ENCODE assay signal across 16 mouse cellular contexts in the genomic region with DNA sequence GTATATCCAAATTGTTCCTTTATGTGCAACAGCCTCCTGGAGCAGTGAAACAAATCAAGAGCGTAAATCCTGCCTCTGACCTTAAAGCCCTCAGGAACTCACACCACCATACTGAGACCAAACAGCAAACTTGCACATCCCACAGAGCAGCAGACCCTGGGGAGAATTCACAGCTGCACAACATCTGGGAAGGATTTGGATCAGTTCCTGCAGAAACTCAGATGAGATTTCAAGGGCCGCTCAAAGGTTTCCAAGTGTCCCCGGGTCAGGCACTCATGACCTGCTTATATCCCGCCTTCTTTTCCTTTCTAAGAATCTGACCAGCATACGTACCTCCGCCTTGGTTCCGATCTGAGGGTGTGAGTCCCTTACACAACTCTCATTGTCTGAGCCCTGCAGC. TPM values are rescaled to one million over a fixed set of nuclear protein-coding genes. Genes with fewer than 3 reads are reported as not detected.
A peak's percentile ranks its signal among the peaks of the same experiment; 100 is the strongest.
DNase-seq lines count a peak whose midpoint lies in the region; ATAC-seq and TF ChIP-seq lines count a peak whose summit lies in the region.
"Had no signal": no experiment of that assay in that cellular context is flagged by ENCODE, and none has a peak within 500 bp of the region (broad histone marks: within the 10 kb centered on the region; RNA-seq: fewer than 3 reads in every experiment).

No protein-coding gene starts in this region.

- no peaks in the 10 kb centered on the region for H3K9me3 ChIP-seq in lung, postnatal 0 days (ENCODE audit: low read length)

- peak; percentile 88 for DNase-seq in heart, adult 11 months
- no peak for DNase-seq in heart, adult 8-10 months (ENCODE audit: low spot score)
- peak; percentile 16 for DNase-seq in lung, postnatal 0 days (ENCODE audit: low spot score)
- DNase-seq in lung, postnatal 25 days (ENCODE audit: low spot score), result no peak
- DNase-seq in kidney, postnatal 10 days, result peak; percentile 52
- DNase-seq in yolk sac, embryonic 10.5 days (ENCODE audit: low spot score), result peak; percentile 62
- DNase-seq in layer of hippocampus, adult 9-11 months, result no peak
- no peak for DNase-seq in adrenal gland, postnatal 36 days
- DNase-seq: adrenal gland, postnatal 25 days; cerebellum, postnatal 36 days; gastrocnemius, postnatal 10 days; spleen, adult 18-20 months had no signal

- TF ChIP-seq CTCF in lung, postnatal 0 days (IDR thresholded peaks at IDR 0.05), result no peak

- H3K9ac ChIP-seq in lung, postnatal 0 days (replicated peaks; ENCODE audit: low read depth), result no peak overlapping the region
- H3K9ac ChIP-seq: forebrain, embryonic 13.5 days; heart, embryonic 15.5 days; hindbrain, embryonic 14.5 days had no signal

- H3K4me2 ChIP-seq in lung, postnatal 0 days (replicated peaks; ENCODE audit: low read depth, low read length), result no peak overlapping the region
- H3K4me2 ChIP-seq: forebrain, embryonic 13.5 days; heart, embryonic 15.5 days; hindbrain, embryonic 14.5 days had no signal

- H3K27me3 ChIP-seq in lung, postnatal 0 days (replicated peaks; ENCODE audit: insufficient read depth, low read length), result no peaks in the 10 kb centered on the region
- H3K27me3 ChIP-seq: forebrain, embryonic 13.5 days; heart, embryonic 15.5 days had no signal

- 37% methylated on average over 7 of the region's 7 CpGs for WGBS in lung, postnatal 0 days

- TF ChIP-seq EP300 in lung, postnatal 0 days (IDR thresholded peaks at IDR 0.05), result no peak

- peaks cover 6% of the 10 kb centered on the region; the same call in 1 of the 2 replicates for H3K4me1 ChIP-seq in lung, postnatal 0 days (ENCODE audit: insufficient read depth, low read depth, low read length)
- H3K4me1 ChIP-seq: forebrain, embryonic 13.5 days had no signal

- H3K36me3 ChIP-seq in lung, postnatal 0 days (ENCODE audit: insufficient read depth, low read length), result no peaks in the 10 kb centered on the region; the same call in 1 of the 2 replicates
- H3K36me3 ChIP-seq: heart, embryonic 15.5 days had no signal

- ATAC-seq in lung, postnatal 0 days, result peak; percentile 43
- ATAC-seq: forebrain, embryonic 13.5 days had no signal

- no peak overlapping the region for H3K4me3 ChIP-seq in lung, postnatal 0 days (ENCODE audit: low read depth, low read length)
- H3K4me3 ChIP-seq: forebrain, embryonic 13.5 days; heart, embryonic 15.5 days; megakaryocyte, embryonic 14.5 days had no signal

- no peak overlapping the region for H3K27ac ChIP-seq in lung, postnatal 0 days (ENCODE audit: low read length)
- H3K27ac ChIP-seq: forebrain, embryonic 13.5 days; heart, embryonic 15.5 days; hindbrain, embryonic 14.5 days had no signal

RNA-seq across cellular contexts. Expression of a gene that starts 9.3 kb away (rescaled TPM):
- 1 to 10 TPM; 4.0 to 6.3 (median 5.7) TPM for total RNA-seq in heart, adult 8-10 months (2022)
- polyA plus RNA-seq in lung, postnatal 0 days (2015; fragmentation: Nextera tagmentation; extraction: Ambion mirVana), result 12.9 and 22.7 TPM in 2 replicates
- total RNA-seq in adrenal gland, postnatal 36 days (2021), result 10 to 100 TPM; 11.8 to 20.8 TPM

Comparison
In these comparisons a context has a peak if more than half of its experiments do, and no peak if none do; other contexts are left out.
1. DNase-seq: peak in heart, adult 11 months (single experiment), lung, postnatal 0 days (single experiment), kidney, postnatal 10 days (single experiment) and yolk sac, embryonic 10.5 days (single experiment); none in heart, adult 8-10 months (single experiment), lung, postnatal 25 days (single experiment), layer of hippocampus, adult 9-11 months (single experiment) and adrenal gland, postnatal 36 days (0 of 2).